Mouse (Mus musculus) c-Kit-positive CD71-positive TER-119-negative erythroid progenitor cells, embryonic 14.5 days (primary cell): ENCODE measurements around the gene Bloc1s4.

Experiments
- DNase-seq: peaks from one replicate; pipeline ENCODE4 v3.0.0-alpha.2; 2013; ENCODE audit warnings: low read depth

Bloc1s4 gene

DNA sequence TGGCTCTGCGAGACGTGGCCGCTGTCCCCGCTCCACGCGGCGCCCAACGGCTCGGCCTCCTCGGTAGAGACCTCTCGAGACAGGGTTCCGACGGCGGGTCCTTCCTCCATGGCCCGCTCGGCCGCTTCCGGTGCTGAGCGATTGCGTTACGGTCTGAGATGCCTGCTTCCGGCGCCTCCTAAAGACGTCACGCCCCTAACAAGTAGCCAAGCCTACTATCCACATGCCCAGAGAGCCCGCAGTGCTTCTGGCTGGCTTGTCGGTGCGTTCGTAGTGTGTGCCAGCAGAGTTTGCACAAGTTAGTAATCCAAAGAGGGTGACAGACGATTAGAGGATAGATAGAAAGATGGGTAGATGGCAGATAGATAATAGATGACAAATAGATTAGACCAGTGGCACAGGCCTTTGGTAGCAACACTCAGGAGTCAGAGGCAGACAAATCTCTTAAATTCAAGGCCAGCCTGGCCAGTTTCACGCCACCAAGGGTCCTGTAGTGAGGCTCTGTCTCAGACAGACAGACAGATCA lies at the start of gene Bloc1s4:
TSS of gene Bloc1s4 (minus strand) at position 115 of the 526 bp plus-strand sequence.
- DNase-seq: peak; percentile 85

DNA sequence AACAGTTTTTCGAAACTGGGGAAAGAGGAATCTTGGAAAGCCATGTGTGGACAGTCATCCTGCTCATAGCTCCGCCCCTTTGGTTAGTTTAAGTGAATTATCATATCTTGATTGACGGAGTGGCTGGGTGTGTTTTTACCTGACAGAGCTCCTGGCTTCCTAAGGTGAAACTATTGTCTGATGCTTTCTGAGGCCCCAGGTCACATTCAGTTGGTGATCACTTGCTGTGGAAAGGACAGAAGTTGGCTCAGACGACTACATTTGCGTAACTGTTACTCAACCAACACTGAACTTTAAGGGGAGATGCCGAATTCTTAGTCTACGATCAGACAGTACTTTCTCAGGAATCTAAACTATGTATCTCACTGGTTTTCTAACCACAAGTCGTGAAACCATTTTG lies 48.8 kb upstream of the Bloc1s4 start:
- no peak for DNase-seq

DNA sequence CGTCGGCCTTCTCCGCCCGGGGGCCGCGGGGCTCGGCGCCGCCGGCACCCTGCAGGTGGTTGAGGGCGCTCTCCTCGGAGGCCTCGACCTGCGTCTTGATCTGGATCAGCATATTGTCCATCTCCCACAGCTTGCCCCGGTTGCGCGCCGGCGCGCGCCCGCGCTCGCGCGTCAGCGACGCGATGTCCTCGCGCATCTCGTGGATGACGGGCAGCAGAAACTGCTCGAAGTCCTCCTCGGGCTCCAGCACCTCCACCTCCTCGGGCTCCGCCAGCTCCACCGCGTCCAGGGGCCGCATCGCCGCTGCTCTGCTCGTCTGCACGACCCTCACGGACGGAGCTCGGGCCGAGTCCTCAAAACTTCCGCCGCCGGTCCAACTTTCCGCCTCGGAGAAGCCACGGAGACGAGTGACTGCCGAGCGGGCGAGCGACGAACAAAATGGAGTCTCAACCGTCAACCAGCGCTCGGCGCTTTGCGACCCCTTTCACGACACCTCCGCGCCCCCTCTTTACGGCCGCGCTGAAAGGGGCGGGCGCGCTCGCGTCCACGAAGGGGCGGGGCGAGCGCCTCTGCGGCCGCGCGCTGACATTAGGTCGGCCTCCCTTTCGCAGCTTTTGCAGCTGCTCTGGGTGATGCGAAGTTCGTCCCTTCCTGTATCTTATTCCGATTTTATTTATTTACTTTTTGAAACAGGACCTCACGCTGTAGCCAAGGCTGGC lies 48.0 kb upstream of the Bloc1s4 start, which contains the start of gene Mrfap1:
TSS of gene Mrfap1 (minus strand) at position 477 of the 719 bp plus-strand sequence.
- DNase-seq: peak; percentile 88

DNA sequence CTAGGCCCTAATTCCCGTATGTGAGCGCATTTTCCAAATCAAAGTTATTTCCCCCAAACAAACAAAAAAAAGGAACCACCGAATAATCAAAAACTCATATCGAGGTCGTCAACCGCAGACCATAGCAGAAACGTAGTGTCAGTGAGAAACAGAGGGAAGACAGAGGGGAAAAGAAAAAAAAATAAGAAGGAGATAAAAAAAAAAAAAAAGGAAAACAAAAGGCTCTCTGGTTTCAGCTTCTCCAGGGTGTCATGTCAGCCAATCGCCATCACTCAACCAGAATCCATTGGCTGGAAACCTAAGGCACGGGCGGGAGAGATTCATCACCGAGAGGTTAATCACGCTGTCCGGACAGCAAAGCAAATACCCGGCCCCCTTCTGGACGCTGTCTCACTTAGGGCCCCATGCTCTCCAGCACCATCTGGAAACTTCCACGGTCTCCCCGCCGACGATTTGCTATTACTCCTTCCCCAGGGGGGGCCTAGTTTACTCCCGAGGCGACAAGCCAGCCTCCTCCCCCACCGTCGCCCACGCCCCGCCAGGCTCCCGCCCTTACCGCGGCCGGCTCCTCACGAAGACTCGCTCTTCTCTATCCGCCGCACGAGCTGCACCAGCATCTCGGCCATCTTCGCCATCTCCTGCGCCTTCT lies 47.3 kb upstream of the Bloc1s4 start:
- DNase-seq: peak; percentile 34

- DNase-seq: no peak
Observed at GRCm38 (mm10) chr5:36791861-36792260, 43.4 kb upstream of the Bloc1s4 start.

- DNase-seq: no peak
Observed at GRCm38 (mm10) chr5:36786052-36786451, 37.6 kb upstream of the Bloc1s4 start.

GRCm38 (mm10) chr5:36779512-36779911 lies 31.1 kb upstream of the Bloc1s4 start:
- no peak for DNase-seq

- DNase-seq: no peak
Observed at GRCm38 (mm10) chr5:36778901-36779300, 30.5 kb upstream of the Bloc1s4 start.

DNA sequence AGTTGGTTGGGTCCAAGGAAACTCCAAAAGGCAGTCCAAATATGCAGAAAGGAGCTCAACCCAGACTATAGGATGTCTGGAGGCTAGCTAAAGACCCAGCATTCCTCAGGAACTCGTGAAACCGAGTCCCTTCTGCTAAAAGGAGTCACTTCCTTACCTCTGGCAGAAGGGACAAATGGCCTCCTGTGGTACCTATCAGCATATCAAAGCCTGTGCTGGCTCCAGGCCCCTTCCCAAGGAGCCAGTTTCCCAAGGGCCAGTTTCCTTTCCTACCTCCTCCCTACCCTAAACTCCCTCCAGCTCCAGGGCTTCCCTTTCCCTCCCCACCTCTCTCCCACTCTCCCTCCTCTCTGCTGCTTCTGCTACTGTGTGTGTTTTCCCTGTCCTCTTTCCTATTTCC lies 28.7 kb upstream of the Bloc1s4 start:
- DNase-seq: no peak

GRCm38 (mm10) chr5:36776021-36776575 lies 27.6 kb upstream of the Bloc1s4 start:
- DNase-seq: no peak

- no peak for DNase-seq
Observed at GRCm38 (mm10) chr5:36775317-36775716, 26.9 kb upstream of the Bloc1s4 start.

GRCm38 (mm10) chr5:36772586-36772985 lies 24.1 kb upstream of the Bloc1s4 start:
- no peak for DNase-seq

DNA sequence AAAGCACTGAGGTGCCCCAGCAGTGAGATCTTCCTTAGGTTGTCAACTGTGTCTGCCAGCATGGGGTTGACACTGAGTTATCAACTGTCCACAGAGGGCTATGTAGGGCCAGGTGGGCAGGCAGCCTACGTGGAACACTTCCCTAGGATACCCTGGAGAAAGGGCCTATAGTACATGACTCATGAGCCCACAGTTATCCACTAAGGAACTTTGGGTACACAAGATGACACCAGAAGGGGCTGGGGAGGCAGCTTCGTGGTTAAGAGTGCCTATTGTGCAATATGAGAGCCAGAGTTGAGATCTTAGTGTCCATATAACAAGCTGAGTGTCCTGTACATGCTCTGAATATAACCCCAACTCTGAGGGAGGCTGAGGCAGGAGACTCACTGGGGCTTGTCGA lies 21.2 kb upstream of the Bloc1s4 start:
- DNase-seq: no peak

DNA sequence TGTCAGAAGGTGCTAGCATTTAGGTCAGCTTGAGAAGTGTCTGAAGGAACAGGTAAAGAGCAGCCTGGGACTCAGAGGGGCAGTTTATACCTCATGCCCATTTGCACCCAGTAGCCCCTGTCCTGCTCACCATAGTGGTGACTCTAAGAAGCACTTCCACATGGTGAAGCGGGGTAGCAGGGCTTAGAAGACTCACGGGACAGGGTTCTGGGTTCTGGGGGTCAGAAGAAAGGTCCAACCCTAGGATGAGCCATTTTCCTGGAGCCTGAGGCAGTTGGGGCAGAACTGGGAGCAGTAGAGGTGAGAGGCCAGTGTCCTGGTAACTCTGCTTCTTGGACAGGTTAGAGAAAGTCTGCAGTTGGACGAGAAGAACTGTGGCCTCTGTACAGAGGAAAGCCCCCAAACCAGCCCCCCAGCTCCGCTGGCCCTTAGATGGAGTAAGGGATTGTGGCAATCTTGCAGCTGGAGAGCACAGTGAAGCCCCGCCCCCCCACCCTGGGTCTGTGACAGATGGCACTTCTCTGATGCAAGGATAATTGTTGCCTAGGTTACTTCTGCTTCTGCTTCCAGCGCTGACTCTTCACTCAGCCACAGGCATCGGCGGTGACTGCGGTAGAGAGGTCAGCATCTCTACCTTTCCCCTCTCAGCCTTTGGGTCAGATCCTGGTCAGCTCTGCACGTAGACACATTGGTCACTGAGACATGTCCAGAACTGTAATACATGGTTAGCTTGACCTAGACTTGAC lies 18.7 kb upstream of the Bloc1s4 start:
- no peak for DNase-seq

DNA sequence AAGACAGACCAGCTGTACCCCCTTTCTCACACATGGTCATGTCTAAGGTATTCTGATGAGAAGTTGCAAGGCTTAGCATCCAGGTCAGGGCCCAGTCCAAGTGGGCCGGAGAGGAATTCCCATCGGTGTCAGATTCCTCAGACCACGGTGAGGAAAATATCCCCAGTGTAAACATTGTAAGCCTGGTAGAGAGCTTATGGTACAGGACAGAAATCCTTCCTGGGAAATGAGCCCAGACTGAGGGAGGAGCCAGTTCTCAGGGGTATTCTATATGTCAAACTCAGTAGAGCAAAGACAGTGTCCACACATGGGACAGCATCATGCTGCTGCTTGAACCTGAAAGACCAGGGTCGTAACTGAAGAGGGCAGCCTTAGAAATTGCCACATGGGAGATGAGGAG lies 11.4 kb upstream of the Bloc1s4 start:
- no peak for DNase-seq

DNA sequence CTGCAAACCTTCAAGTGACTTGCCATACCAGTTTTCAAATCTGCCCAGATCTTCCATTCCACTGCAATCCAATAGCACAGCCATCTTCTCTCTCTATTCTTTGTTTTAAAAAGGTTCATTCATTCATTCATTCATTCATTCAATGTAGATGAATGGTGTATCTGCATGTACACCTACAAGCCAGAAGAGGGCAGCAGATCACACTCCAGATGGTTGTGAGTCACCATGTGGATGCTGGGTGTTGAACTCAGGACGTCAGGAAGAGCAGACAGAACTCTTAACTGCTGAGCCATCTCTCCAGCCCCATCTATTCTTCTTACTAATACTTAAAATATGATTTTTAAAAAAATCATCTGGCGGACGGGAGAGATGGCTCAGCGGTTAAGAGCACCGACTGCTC lies 8.6 kb upstream of the Bloc1s4 start:
- no peak for DNase-seq

DNA sequence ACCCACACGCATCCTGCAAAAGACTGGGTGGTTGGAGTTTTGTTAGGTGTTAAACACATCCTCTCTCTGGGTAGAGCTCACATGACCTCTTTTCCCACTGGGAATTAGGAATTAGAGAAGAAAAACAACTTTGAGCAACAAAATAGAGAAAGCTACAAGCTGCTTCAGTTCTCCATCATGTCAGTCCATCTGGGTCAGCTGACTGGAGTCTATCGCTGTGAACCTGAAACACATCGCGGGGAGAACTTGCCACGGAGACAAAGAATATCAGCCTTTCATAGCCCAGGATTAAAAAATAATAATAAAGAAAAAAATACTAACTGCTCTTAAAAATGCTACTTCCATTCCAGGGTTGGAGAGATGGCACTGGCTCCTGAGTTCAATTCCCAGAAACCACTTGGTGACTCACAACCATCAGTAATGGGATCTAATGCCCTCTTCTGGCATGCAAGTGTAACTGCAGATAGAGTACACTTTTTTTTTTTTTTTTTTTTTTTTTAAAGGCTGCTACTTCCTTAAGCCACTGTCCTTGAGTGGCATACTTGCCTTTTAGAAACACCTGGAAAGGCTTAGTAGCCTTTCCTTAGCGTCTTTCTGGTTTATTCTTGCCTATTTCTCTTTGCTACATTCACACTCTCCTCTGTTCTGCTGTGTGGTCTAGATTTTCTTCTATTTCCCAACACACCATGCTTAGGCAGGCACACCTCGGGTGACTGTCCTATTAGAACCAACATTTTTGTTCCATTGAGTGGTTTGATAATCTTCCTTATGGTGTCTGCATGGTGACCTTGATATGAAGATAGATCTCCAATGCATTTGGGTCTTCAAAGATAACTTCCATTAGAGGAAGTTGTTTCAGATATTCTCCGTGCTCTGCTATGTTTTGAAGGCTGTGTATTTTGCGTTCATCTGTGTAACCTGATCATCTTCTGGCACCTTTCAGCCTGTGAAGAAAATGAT lies 1.9 kb upstream of the Bloc1s4 start:
- DNase-seq: no peak

DNA sequence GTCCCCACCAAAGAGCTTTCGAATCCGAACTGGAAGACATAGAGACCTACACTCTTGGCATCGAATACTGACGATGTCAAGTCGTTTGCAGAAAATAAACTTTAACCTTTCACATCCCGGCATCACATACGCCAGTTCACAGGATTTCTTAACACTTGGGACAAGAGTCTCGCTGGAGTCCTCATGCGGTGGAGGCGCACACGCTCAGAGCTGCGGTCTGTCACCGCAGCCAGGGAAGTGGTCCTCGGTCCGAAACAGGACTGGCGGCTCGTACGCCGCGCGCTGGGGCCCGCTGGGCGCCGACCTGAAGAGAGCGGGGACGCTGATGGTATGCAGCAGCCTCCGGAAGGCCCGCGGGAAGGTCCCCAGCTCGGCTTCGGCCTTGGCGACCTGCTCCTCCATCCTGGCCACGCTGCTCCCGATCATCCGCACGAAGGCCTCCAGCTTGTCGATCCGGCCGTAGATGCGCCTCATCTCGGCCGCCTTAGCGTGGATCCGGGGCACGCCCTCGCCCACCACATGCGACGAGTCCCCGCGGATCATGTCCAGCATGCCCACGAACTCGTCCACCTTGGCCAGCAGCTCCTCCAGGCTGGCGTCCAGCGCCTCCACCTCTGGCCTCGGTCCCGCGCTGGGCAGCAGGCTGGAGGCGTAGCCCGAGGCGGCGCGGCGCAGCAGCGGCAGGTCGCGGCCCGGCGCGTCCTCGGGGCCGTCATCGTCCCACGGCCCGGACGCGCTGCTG lies 485 bp downstream of the Bloc1s4 start:
- no peak for DNase-seq

GRCm38 (mm10) chr5:36747071-36747470 lies 1.4 kb downstream of the Bloc1s4 start:
- no peak for DNase-seq

DNA sequence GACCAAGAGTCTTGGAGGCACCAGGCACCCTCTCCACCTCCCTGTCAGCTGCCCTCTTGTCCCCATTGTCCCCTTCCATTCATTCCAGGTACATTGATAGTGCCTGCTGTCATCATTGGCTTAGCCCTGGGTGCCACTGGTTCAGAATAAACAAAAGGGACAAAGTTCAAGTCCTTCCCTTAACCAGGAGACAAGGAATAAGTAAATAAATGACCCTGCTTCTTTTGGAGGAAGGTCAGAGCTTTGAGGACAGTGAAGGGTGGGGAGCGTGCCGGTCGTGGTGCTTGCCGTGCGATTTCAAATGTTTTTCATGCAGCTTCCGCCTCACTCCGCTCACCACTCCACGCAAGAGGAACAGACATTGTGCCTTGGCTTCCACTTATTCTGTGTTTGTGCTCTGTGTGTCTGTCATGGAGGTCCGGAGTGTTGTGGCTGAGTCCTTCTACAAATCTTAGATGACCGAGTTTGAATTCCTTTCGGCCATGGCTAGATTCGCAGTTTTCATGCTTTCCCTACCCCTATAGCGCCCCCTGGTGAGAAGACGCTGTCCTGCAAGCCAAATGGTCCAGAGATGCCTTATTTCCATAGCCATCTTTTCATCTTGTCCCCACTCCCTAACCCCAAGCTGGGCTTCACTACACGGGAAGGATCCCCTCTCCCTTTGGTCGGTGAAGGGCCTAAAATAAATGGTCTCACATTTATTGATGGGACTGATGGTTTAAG lies 6.2 kb downstream of the Bloc1s4 start:
- peak; percentile 72 for DNase-seq
